Mouse (Mus musculus) neutrophil, adult 5-6 weeks (primary cell): ENCODE measurements around the gene Lpcat2b. TPM values are rescaled to one million over a fixed set of nuclear protein-coding genes. Genes with fewer than 3 reads are reported as not detected.
A peak's percentile ranks its signal among the peaks of the same experiment; 100 is the strongest.
"Not testable (repeated sequence)": the region's sequence is repeated elsewhere in the genome, so short reads cannot be mapped to it uniquely, and the experiment has no call there.

Experiments
- ATAC-seq: fragments of 151-379, 151-347 bp; 2 replicates; pipeline ENCODE4 v1.8.0; 2017; ENCODE audit warnings: mild to moderate bottlenecking, moderate TSS enrichment; ENCODE audit not compliant: insufficient number of reproducible peaks, poor library complexity, low FRiP score, severe bottlenecking; ENCODE audit errors: extremely low read depth
- total RNA-seq: library from RNA; stranded (forward); fragments of 200-1000 nt; gene quantifications from 2 replicates; pipeline ENCODE4 v1.2.3, GENCODE M21; 2017

Lpcat2b gene
- 0.12 TPM in 1 of 2 replicates, not detected in the other for total RNA-seq

GRCm38 (mm10) chr5:107431249-107431648, at the start of gene Lpcat2b:
Gene Lpcat2b, plus strand, starts transcription at chr5:107431549.
- ATAC-seq = no peak

- not testable (repeated sequence) for ATAC-seq
Measured at GRCm38 (mm10) chr5:107386448-107386847, 44.9 kb upstream of the Lpcat2b start.

- no peak for ATAC-seq
Measured at GRCm38 (mm10) chr5:107387788-107388187, 43.6 kb upstream of the Lpcat2b start.

- no peak for ATAC-seq
Measured at GRCm38 (mm10) chr5:107389373-107389772, 42.0 kb upstream of the Lpcat2b start.

GRCm38 (mm10) chr5:107394437-107394836, 36.9 kb upstream of the Lpcat2b start:
- ATAC-seq = no peak

GRCm38 (mm10) chr5:107402436-107402835, 28.9 kb upstream of the Lpcat2b start, which contains the start of gene Ephx4:
Gene Ephx4, plus strand, starts transcription at chr5:107402736.
- no peak for ATAC-seq

GRCm38 (mm10) chr5:107403011-107403946, 28.1 kb upstream of the Lpcat2b start:
- ATAC-seq = no peak

- no peak for ATAC-seq
Measured at GRCm38 (mm10) chr5:107403947-107404684, 27.2 kb upstream of the Lpcat2b start.

GRCm38 (mm10) chr5:107405361-107405760, 26.0 kb upstream of the Lpcat2b start:
- ATAC-seq = no peak

- ATAC-seq = no peak
Measured at GRCm38 (mm10) chr5:107410305-107410704, 21.0 kb upstream of the Lpcat2b start.

GRCm38 (mm10) chr5:107411326-107411725, 20.0 kb upstream of the Lpcat2b start:
- no peak for ATAC-seq

GRCm38 (mm10) chr5:107412285-107412684, 19.1 kb upstream of the Lpcat2b start:
- no peak for ATAC-seq

GRCm38 (mm10) chr5:107415098-107415497, 16.3 kb upstream of the Lpcat2b start:
- no peak for ATAC-seq

- ATAC-seq = no peak
Measured at GRCm38 (mm10) chr5:107421676-107422075, 9.7 kb upstream of the Lpcat2b start.

GRCm38 (mm10) chr5:107434001-107434400, 2.7 kb downstream of the Lpcat2b start:
- no peak for ATAC-seq

GRCm38 (mm10) chr5:107436185-107436584, 4.8 kb downstream of the Lpcat2b start:
- no peak for ATAC-seq

- ATAC-seq = no peak
Measured at GRCm38 (mm10) chr5:107436587-107437209, 5.3 kb downstream of the Lpcat2b start.

- ATAC-seq = peak; percentile 85
Measured at GRCm38 (mm10) chr5:107437464-107438281, 6.3 kb downstream of the Lpcat2b start, which contains the start of gene Btbd8. Gene Btbd8, plus strand, starts transcription at chr5:107437997.
